Mouse (Mus musculus) skeletal muscle tissue, adult 2 months (tissue): ENCODE results near the gene Iqgap2.

Source experiments
- DNase-seq: peaks from one replicate; pipeline ENCODE4 v3.0.0-alpha.2; 2012; ENCODE audit warnings: low read depth, low spot score

Iqgap2 gene

DNA sequence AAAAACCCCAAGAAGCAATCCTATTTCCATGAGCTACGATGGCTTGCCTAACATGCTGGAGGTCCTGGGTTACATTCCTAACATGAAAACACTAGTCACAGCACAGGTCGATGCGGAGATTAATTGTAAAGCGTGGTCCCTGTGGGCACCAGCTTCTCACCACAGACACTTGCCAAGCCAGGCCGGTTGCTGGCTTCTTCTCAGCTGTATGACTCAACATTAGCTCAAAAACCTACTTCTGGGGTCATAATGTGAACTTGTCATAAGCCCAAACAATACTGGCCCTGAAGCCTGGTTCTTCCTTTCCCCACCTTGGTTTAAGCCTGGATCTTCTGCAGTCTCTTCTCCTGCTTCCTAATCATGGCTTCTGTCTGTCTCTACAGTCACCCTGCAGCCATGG, 306.8 kb downstream of the Iqgap2 start:
- DNase-seq = no peak

GRCm38 (mm10) chr13:95583237-95584189, 308.2 kb downstream of the Iqgap2 start:
- DNase-seq = no peak

DNA sequence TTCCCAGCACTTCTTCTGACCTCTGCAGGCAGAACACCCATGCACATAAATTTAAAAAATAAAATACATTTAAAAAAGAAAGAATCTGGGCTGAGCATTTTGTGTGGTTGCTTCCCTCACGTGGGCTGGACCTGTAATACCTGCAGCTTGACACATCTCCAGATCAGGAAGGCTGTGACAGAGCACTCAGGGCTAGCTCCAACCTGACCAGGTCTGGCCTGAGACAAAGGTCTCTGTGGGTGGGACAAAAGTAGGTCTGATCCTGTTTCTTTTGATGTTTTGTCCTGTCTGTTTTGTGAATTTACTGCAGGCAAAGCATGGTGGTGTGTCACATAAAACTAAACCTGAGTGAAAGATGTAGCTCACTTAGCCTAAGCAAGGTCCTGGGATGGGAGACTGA, 309.9 kb downstream of the Iqgap2 start:
- DNase-seq = no peak

- no peak for DNase-seq
Measured at GRCm38 (mm10) chr13:95578016-95578697, 313.6 kb downstream of the Iqgap2 start.
